Mouse (Mus musculus): Measurements from ENCODE around the gene Tfcp2. TPM values are rescaled to one million over a fixed set of nuclear protein-coding genes. Genes with fewer than 3 reads are reported as not detected.

Gene Tfcp2
- total RNA-seq, 1 experiment = 13.6 TPM

GRCm38 (mm10) chr15:100458055-100458454, 93.8 kb downstream of the Tfcp2 start:
- Histone ChIP-seq H3K9ac (ENCODE audit: insufficient read depth, low read depth, low read length, poor library complexity, severe bottlenecking) (no peak overlapping the region), H3K4me3 (ENCODE audit: insufficient read depth in 1 of 2, low read depth in 1 of 2, low read length in 2 of 2, poor library complexity in 1 of 2, severe bottlenecking in 1 of 2) (no peak overlapping the region), H3K27ac (ENCODE audit: insufficient read depth, low read depth, low read length, poor library complexity, severe bottlenecking) (no peak overlapping the region), H3K9me3 (ENCODE audit: control insufficient read depth, insufficient read depth, low read depth, low read length) (no peaks in the 10 kb centered on the region), H3K4me1 (ENCODE audit: control insufficient read depth in 2 of 2, insufficient read depth in 2 of 2, low read length in 2 of 2, poor library complexity in 1 of 2) (peaks cover 0 to 5% of the 10 kb centered on the region in 2 experiments; a peak in 2 of 4 replicates), H3K36me3 (ENCODE audit: control insufficient read depth, insufficient read depth, low read length, poor library complexity, severe bottlenecking) (no peaks in the 10 kb centered on the region)
- in situ Hi-C loops (cut with MboI; ENCODE audit: low sequenced_read_pairs in 2 of 2, unreplicated experiment in 2 of 2) = no loop called here
- TF ChIP-seq ZC3H11A (IDR thresholded peaks at IDR 0.05; ENCODE audit: borderline replicate concordance, low read depth, low read length) (no peak), HCFC1 (IDR thresholded peaks at IDR 0.05; ENCODE audit: borderline replicate concordance, insufficient read depth, low read length) (no peak), ZNF384 (IDR thresholded peaks at IDR 0.05; ENCODE audit: low read depth, low read length) (no peak), MAFK (IDR thresholded peaks at IDR 0.05; ENCODE audit: insufficient read depth, low read depth, low read length) (no peak), CHD2 (IDR thresholded peaks at IDR 0.05; ENCODE audit: low read depth, low read length) (no peak)
- peak; percentile 94 for DNase-seq (ENCODE audit: low read depth, low spot score)

DNA sequence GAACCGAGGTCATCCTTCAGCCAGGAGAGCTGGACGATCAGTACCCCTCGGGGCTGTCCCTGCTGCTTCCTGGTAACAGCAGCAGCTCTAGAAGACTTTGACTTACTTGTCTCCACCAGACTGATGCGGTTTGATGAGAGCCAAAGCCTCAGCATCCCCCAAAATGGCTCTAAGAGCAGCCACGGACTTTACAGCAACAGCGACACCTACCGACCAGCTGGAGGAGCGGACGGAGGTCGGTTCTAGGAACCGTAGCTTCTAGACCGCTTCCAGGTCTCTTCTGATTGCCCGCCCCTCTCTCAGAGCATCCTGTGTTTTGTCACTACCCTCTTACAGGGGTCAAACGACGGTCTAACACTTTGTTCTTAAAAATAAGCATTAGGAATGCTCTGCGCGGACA, 94.5 kb downstream of the Tfcp2 start:
- H3K27ac ChIP-seq (ENCODE audit: insufficient read depth, low read depth, low read length, poor library complexity, severe bottlenecking) = no peak overlapping the region
- H3K4me1 ChIP-seq (ENCODE audit: control insufficient read depth in 2 of 2, insufficient read depth in 2 of 2, low read length in 2 of 2, poor library complexity in 1 of 2) = peaks cover 0 to 5% of the 10 kb centered on the region in 2 experiments; a peak in 3 of 4 replicates
- no peaks in the 10 kb centered on the region for H3K36me3 ChIP-seq (ENCODE audit: control insufficient read depth, insufficient read depth, low read length, poor library complexity, severe bottlenecking)
- no peak overlapping the region for H3K9ac ChIP-seq (ENCODE audit: insufficient read depth, low read depth, low read length, poor library complexity, severe bottlenecking)
- no peaks in the 10 kb centered on the region for H3K9me3 ChIP-seq (ENCODE audit: control insufficient read depth, insufficient read depth, low read depth, low read length)
- no peak overlapping the region for H3K4me3 ChIP-seq (ENCODE audit: insufficient read depth in 1 of 2, low read depth in 1 of 2, low read length in 2 of 2, poor library complexity in 1 of 2, severe bottlenecking in 1 of 2)
- in situ Hi-C loops (cut with MboI; ENCODE audit: low sequenced_read_pairs in 2 of 2, unreplicated experiment in 2 of 2) = no loop called here
- peak; percentile 90 for DNase-seq (ENCODE audit: low read depth, low spot score)
- TF ChIP-seq CHD2 (IDR thresholded peaks at IDR 0.05; ENCODE audit: low read depth, low read length) (no peak), ZNF384 (IDR thresholded peaks at IDR 0.05; ENCODE audit: low read depth, low read length) (no peak), ZC3H11A (IDR thresholded peaks at IDR 0.05; ENCODE audit: borderline replicate concordance, low read depth, low read length) (peak; percentile 73; the same call in 1 of the 2 replicates), MAFK (IDR thresholded peaks at IDR 0.05; ENCODE audit: insufficient read depth, low read depth, low read length) (no peak), HCFC1 (IDR thresholded peaks at IDR 0.05; ENCODE audit: borderline replicate concordance, insufficient read depth, low read length) (peak; percentile 55; the same call in 1 of the 2 replicates)

DNA sequence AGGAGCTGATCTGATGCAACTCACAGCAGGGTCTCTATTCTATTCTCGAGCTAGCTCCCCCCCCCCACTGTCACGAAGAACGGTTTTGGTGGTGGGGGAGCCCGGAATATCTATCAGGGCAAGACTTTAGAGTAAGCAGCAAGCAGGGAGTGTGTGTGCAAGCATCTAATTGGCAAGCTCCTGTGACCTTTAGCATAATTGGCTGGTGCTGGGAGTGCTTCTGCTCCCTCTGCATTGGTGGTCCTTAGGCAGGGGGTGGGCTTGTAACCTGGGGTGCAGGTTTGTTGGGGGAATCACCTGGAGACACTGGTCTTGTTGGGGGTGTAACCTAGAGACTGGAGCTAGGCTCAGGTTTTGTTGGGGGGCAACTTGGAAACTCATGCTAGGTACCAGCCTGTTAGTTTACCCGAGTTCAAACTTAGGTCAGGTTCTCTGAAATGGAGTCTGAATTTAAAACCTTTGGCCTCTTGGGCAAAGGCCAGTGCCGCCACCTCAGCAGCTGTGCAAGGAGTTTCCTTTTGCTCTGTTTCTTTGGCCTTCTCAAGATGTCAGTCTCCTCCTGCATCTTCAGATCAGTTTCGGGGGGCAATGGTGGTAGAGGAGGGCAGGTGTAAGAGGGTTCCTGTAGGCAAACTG, 95.3 kb downstream of the Tfcp2 start:
- TF ChIP-seq HCFC1 (IDR thresholded peaks at IDR 0.05; ENCODE audit: borderline replicate concordance, insufficient read depth, low read length) (no peak), ZC3H11A (IDR thresholded peaks at IDR 0.05; ENCODE audit: borderline replicate concordance, low read depth, low read length) (no peak), ZNF384 (IDR thresholded peaks at IDR 0.05; ENCODE audit: low read depth, low read length) (no peak), MAFK (IDR thresholded peaks at IDR 0.05; ENCODE audit: insufficient read depth, low read depth, low read length) (no peak), CHD2 (IDR thresholded peaks at IDR 0.05; ENCODE audit: low read depth, low read length) (no peak)
- DNase-seq (ENCODE audit: low read depth, low spot score) = no peak
- Histone ChIP-seq H3K27ac (ENCODE audit: insufficient read depth, low read depth, low read length, poor library complexity, severe bottlenecking) (no peak overlapping the region), H3K4me1 (ENCODE audit: control insufficient read depth in 2 of 2, insufficient read depth in 2 of 2, low read length in 2 of 2, poor library complexity in 1 of 2) (peaks cover 3 to 5% of the 10 kb centered on the region in 2 experiments; a peak in 3 of 4 replicates), H3K9ac (ENCODE audit: insufficient read depth, low read depth, low read length, poor library complexity, severe bottlenecking) (no peak overlapping the region), H3K36me3 (ENCODE audit: control insufficient read depth, insufficient read depth, low read length, poor library complexity, severe bottlenecking) (no peaks in the 10 kb centered on the region), H3K9me3 (ENCODE audit: control insufficient read depth, insufficient read depth, low read depth, low read length) (no peaks in the 10 kb centered on the region), H3K4me3 (ENCODE audit: insufficient read depth in 1 of 2, low read depth in 1 of 2, low read length in 2 of 2, poor library complexity in 1 of 2, severe bottlenecking in 1 of 2) (no peak overlapping the region)
- in situ Hi-C loops (cut with MboI; ENCODE audit: low sequenced_read_pairs in 2 of 2, unreplicated experiment in 2 of 2) = no loop called here

DNA sequence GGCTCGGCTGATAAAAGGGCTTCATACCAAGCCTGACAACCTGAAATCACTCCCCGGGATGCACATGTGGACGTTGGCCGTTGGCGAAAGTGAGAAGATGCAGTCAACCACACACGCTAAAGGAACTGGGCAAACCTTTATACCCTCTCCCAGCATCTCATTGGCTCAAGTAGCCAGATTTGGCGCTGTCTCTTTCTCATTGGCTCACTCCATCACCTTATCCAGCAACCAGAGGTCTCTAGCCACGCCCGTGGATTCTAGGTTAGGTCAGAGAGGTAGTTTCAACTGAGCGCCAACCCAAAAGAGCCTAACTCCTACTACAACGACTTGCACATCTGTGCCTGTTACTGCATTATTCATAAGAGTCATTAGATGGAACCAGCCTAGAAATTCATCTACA, 99.3 kb downstream of the Tfcp2 start:
- DNase-seq (ENCODE audit: low read depth, low spot score) = no peak
- Histone ChIP-seq H3K4me3 (ENCODE audit: insufficient read depth in 1 of 2, low read depth in 1 of 2, low read length in 2 of 2, poor library complexity in 1 of 2, severe bottlenecking in 1 of 2) (peak overlapping the region in 1 of 2 experiments; percentile 35; a peak in 3 of 4 replicates), H3K9ac (ENCODE audit: insufficient read depth, low read depth, low read length, poor library complexity, severe bottlenecking) (no peak overlapping the region), H3K36me3 (ENCODE audit: control insufficient read depth, insufficient read depth, low read length, poor library complexity, severe bottlenecking) (no peaks in the 10 kb centered on the region), H3K9me3 (ENCODE audit: control insufficient read depth, insufficient read depth, low read depth, low read length) (no peaks in the 10 kb centered on the region), H3K4me1 (ENCODE audit: control insufficient read depth in 2 of 2, insufficient read depth in 2 of 2, low read length in 2 of 2, poor library complexity in 1 of 2) (peaks cover 0 to 3% of the 10 kb centered on the region in 2 experiments; a peak in 1 of 4 replicates), H3K27ac (ENCODE audit: insufficient read depth, low read depth, low read length, poor library complexity, severe bottlenecking) (no peak overlapping the region)
- in situ Hi-C loops (cut with MboI; ENCODE audit: low sequenced_read_pairs in 2 of 2, unreplicated experiment in 2 of 2) = no loop called here
- no peak for TF ChIP-seq ZNF384 (IDR thresholded peaks at IDR 0.05; ENCODE audit: low read depth, low read length)
- no peak for TF ChIP-seq HCFC1 (IDR thresholded peaks at IDR 0.05; ENCODE audit: borderline replicate concordance, insufficient read depth, low read length)
- no peak for TF ChIP-seq MAFK (IDR thresholded peaks at IDR 0.05; ENCODE audit: insufficient read depth, low read depth, low read length)
- TF ChIP-seq ZC3H11A (IDR thresholded peaks at IDR 0.05; ENCODE audit: borderline replicate concordance, low read depth, low read length) = no peak
- no peak for TF ChIP-seq CHD2 (IDR thresholded peaks at IDR 0.05; ENCODE audit: low read depth, low read length)

All from ES-E14 (cell line).